Mouse (Mus musculus): ENCODE data around the gene Crk.
A peak's percentile ranks its signal among the peaks of the same experiment; 100 is the strongest.

Crk gene

GRCm38 (mm10) chr11:75678747-75679438 lies at the start of gene Crk:
TSS of gene Crk (plus strand) at chr11:75679259.
- DNase-seq (ENCODE audit: low read depth, low spot score) = peak; percentile 99

GRCm38 (mm10) chr11:75630098-75630497 lies 49.0 kb upstream of the Crk start:
- DNase-seq (ENCODE audit: low read depth, low spot score) = no peak

GRCm38 (mm10) chr11:75630645-75631229 lies 48.3 kb upstream of the Crk start, which contains the start of gene Inpp5k:
TSS of gene Inpp5k (plus strand) at chr11:75630988.
- DNase-seq (ENCODE audit: low read depth, low spot score) = peak; percentile 100

- peak; percentile 63 for DNase-seq (ENCODE audit: low read depth, low spot score)
These were observed 47.4 kb upstream of the Crk start for GRCm38 (mm10) chr11:75631561-75632225.

GRCm38 (mm10) chr11:75632921-75633320 lies 46.1 kb upstream of the Crk start:
- DNase-seq (ENCODE audit: low read depth, low spot score) = no peak

- no peak for DNase-seq (ENCODE audit: low read depth, low spot score)
These were observed 44.3 kb upstream of the Crk start for GRCm38 (mm10) chr11:75634801-75635200.

- no peak for DNase-seq (ENCODE audit: low read depth, low spot score)
These were observed 43.7 kb upstream of the Crk start for GRCm38 (mm10) chr11:75635315-75635714.

GRCm38 (mm10) chr11:75643323-75643722 lies 35.7 kb upstream of the Crk start:
- DNase-seq (ENCODE audit: low read depth, low spot score) = no peak

GRCm38 (mm10) chr11:75644684-75645083 lies 34.4 kb upstream of the Crk start:
- DNase-seq (ENCODE audit: low read depth, low spot score) = no peak

- DNase-seq (ENCODE audit: low read depth, low spot score) = peak; percentile 84
These were observed 31.3 kb upstream of the Crk start for GRCm38 (mm10) chr11:75647681-75648211.

- no peak for DNase-seq (ENCODE audit: low read depth, low spot score)
These were observed 29.9 kb upstream of the Crk start for GRCm38 (mm10) chr11:75649155-75649561.

GRCm38 (mm10) chr11:75650311-75650710 lies 28.7 kb upstream of the Crk start, which contains the start of gene Myo1c:
TSS of gene Myo1c (plus strand) at chr11:75650504.
- DNase-seq (ENCODE audit: low read depth, low spot score) = no peak

- no peak for DNase-seq (ENCODE audit: low read depth, low spot score)
These were observed 28.1 kb upstream of the Crk start for GRCm38 (mm10) chr11:75650958-75651425.

- peak; percentile 85 for DNase-seq (ENCODE audit: low read depth, low spot score)
These were observed 27.4 kb upstream of the Crk start for GRCm38 (mm10) chr11:75651426-75652221.

GRCm38 (mm10) chr11:75652222-75652941 lies 26.7 kb upstream of the Crk start:
- DNase-seq (ENCODE audit: low read depth, low spot score) = peak; percentile 27

GRCm38 (mm10) chr11:75652942-75653684 lies 25.9 kb upstream of the Crk start:
- no peak for DNase-seq (ENCODE audit: low read depth, low spot score)

GRCm38 (mm10) chr11:75653781-75654470 lies 25.1 kb upstream of the Crk start:
- peak; percentile 76 for DNase-seq (ENCODE audit: low read depth, low spot score)

GRCm38 (mm10) chr11:75654471-75655390 lies 24.3 kb upstream of the Crk start:
- DNase-seq (ENCODE audit: low read depth, low spot score) = no peak

All from brain, adult 2 months (tissue).